Mouse (Mus musculus) left cerebral cortex, postnatal 14 days (tissue): ENCODE measurements around the gene Nedd4. TPM values are rescaled to one million over a fixed set of nuclear protein-coding genes. Genes with fewer than 3 reads are reported as not detected.

ENCODE experiments used
- DNase-seq, 2 experiments: peaks; one replicate each; pipeline ENCODE4 v3.0.0; 2021 to 2022; ENCODE audit warnings: low spot score in 2 of 2, mixed read lengths in 1 of 2
- intact Hi-C: fragments of 180-260 bp; cut with DNase I; formaldehyde crosslinking; loops from one replicate; pipeline ENCODE4 v1.15.1; 2025
- total RNA-seq, 2 experiments: library from RNA; stranded (reverse); gene quantifications; 2 replicates each; pipeline ENCODE4 v1.2.3; 2021

The Nedd4 gene
- total RNA-seq, 2 experiments from 2014 or later: 298 to 311 TPM

GRCm38 (mm10) chr9:72766789-72767349 lies 104.7 kb downstream of the Nedd4 start:
- intact Hi-C loops: loop anchor here (1.0 to 10.0 kb wide), 3 partner anchors 117 to 328 kb away; no protein-coding TSS in a partner anchor
- peak; percentile 95 to 97 for DNase-seq

GRCm38 (mm10) chr9:72775022-72775421 lies 112.9 kb downstream of the Nedd4 start:
- intact Hi-C loops: no loop called here
- DNase-seq: no peak

GRCm38 (mm10) chr9:72779004-72779403 lies 116.9 kb downstream of the Nedd4 start:
- intact Hi-C loops: no loop called here
- no peak for DNase-seq

- intact Hi-C loops: no loop called here
Observed at GRCm38 (mm10) chr9:72779733-72780132, 117.6 kb downstream of the Nedd4 start.

GRCm38 (mm10) chr9:72780694-72781093 lies 118.5 kb downstream of the Nedd4 start:
- DNase-seq: no peak
- intact Hi-C loops: no loop called here

More at GRCm38 (mm10) chr9:72779733-72780132, 117.6 kb downstream of the Nedd4 start:
- no peak for DNase-seq

- intact Hi-C loops: no loop called here
- no peak for DNase-seq
Observed at GRCm38 (mm10) chr9:72781466-72781865, 119.3 kb downstream of the Nedd4 start.

- no peak for DNase-seq
- intact Hi-C loops: no loop called here
Observed at GRCm38 (mm10) chr9:72782121-72782520, 120.0 kb downstream of the Nedd4 start.

GRCm38 (mm10) chr9:72787732-72788131 lies 125.6 kb downstream of the Nedd4 start:
- DNase-seq: no peak
- intact Hi-C loops: no loop called here

GRCm38 (mm10) chr9:72790530-72791212 lies 128.5 kb downstream of the Nedd4 start:
- intact Hi-C loops: no loop called here
- no peak for DNase-seq

- intact Hi-C loops: no loop called here
- no peak for DNase-seq
Observed at GRCm38 (mm10) chr9:72791213-72791582, 129.1 kb downstream of the Nedd4 start.

- no peak for DNase-seq
- intact Hi-C loops: no loop called here
Observed at GRCm38 (mm10) chr9:72791681-72792080, 129.5 kb downstream of the Nedd4 start.

GRCm38 (mm10) chr9:72795243-72795642 lies 133.1 kb downstream of the Nedd4 start:
- no peak for DNase-seq
- intact Hi-C loops: no loop called here

GRCm38 (mm10) chr9:72797136-72797621 lies 135.0 kb downstream of the Nedd4 start:
- DNase-seq: no peak
- intact Hi-C loops: no loop called here

Other genes with a start within 250 kb of the Nedd4 start
- gene Mns1, start 224.3 kb upstream of the Nedd4 start, total RNA-seq: 1 to 10 TPM; 1.1 TPM
- 10 to 100 TPM in 1 of 2 experiments, 1 to 10 TPM in 1; 9.8 to 10.5 TPM for gene Tex9, start 170.1 kb upstream of the Nedd4 start, total RNA-seq
- gene Rfx7, start 130.1 kb upstream of the Nedd4 start, total RNA-seq: 10 to 100 TPM; 28.6 to 29.5 TPM
- 1 to 10 TPM; 1.1 to 1.4 TPM for gene Prtg, start 144.5 kb downstream of the Nedd4 start, total RNA-seq